Mouse (Mus musculus) forebrain, embryonic 13.5 days (tissue): Measurements from ENCODE around the gene Nts. TPM values are rescaled to one million over a fixed set of nuclear protein-coding genes. Genes with fewer than 3 reads are reported as not detected.
"Not testable (repeated sequence)": the region's sequence is repeated elsewhere in the genome, so short reads cannot be mapped to it uniquely, and the experiment has no call there.

Experiments used
- ATAC-seq: fragments of 200-750 bp; cut with Nextera tagmentation; 2 replicates; pipeline ENCODE4 v1.8.0; 2017
- H3K27ac ChIP-seq: fragments of 300-500 bp; sonication (generic); 2 replicates; pipeline ENCODE4 v1.5.1; 2015; ENCODE audit warnings: inconsistent platforms, mild to moderate bottlenecking, moderate library complexity
- H3K27me3 ChIP-seq: fragments of 300-500 bp; sonication (generic); 2 replicates; pipeline ENCODE4 v1.6.1; 2015; ENCODE audit warnings: mild to moderate bottlenecking, inconsistent platforms
- H3K36me3 ChIP-seq: fragments of 300-500 bp; sonication (generic); 2 replicates; pipeline ENCODE4 v1.6.1; 2015; ENCODE audit warnings: mild to moderate bottlenecking, inconsistent platforms; ENCODE audit not compliant: poor library complexity, severe bottlenecking
- H3K4me1 ChIP-seq: fragments of 300-500 bp; sonication (generic); 2 replicates; pipeline ENCODE4 v1.6.1; 2015; ENCODE audit warnings: inconsistent platforms
- H3K4me2 ChIP-seq: fragments of 300-500 bp; sonication (generic); 2 replicates; pipeline ENCODE4 v1.6.1; 2015; ENCODE audit warnings: inconsistent platforms, mild to moderate bottlenecking, moderate library complexity
- H3K4me3 ChIP-seq: fragments of 300-500 bp; sonication (generic); 2 replicates; pipeline ENCODE4 v1.5.1; 2015; ENCODE audit warnings: mild to moderate bottlenecking, inconsistent platforms
- H3K9ac ChIP-seq: fragments of 300-500 bp; sonication (generic); 2 replicates; pipeline ENCODE4 v1.6.1; 2015; ENCODE audit warnings: mild to moderate bottlenecking, inconsistent platforms
- H3K9me3 ChIP-seq: fragments of 300-500 bp; sonication (generic); replicated peaks from 2 replicates; pipeline ENCODE4 v1.6.1; 2016; ENCODE audit warnings: inconsistent platforms
- WGBS: fragments of 180-500 bp; shearing (Covaris S2); methylation state at CpG from one replicate; pipeline ENCODE4 v1.1.7; 2015; 5-methylcytosine and 5-hydroxymethylcytosine counted together
- polyA plus RNA-seq: library from polyadenylated mRNA; unstranded; fragments of >200 nt; fragmentation: Nextera tagmentation; extraction: Ambion mirVana; gene quantifications from 2 replicates; pipeline ENCODE4 v1.2.1, GENCODE M21; 2015

Gene Nts
- polyA plus RNA-seq, 1 experiment from 2014 or later, result 10.1 TPM

- H3K9me3 ChIP-seq, H3K9ac ChIP-seq, H3K27ac ChIP-seq, H3K4me3 ChIP-seq, H3K27me3 ChIP-seq, H3K36me3 ChIP-seq, H3K4me1 ChIP-seq: not testable (repeated sequence)
- WGBS, result 43% methylated on average over 6 of the region's 6 CpGs
- H3K4me2 ChIP-seq, result peak overlapping the region; percentile 38
- peak; percentile 30; the same call in 1 of the 2 replicates for ATAC-seq
These were observed 54.8 kb downstream of the Nts start for GRCm38 (mm10) chr10:102435467-102435866.

- peak; percentile 84 for ATAC-seq
- H3K4me1 ChIP-seq, H3K36me3 ChIP-seq, H3K27ac ChIP-seq, H3K4me2 ChIP-seq, H3K9me3 ChIP-seq, H3K4me3 ChIP-seq, H3K27me3 ChIP-seq, H3K9ac ChIP-seq: not testable (repeated sequence)
- 7% methylated on average over 7 of the region's 7 CpGs for WGBS
These were observed 55.2 kb downstream of the Nts start for GRCm38 (mm10) chr10:102435048-102435447.

Other genes starting within 250 kb of the Nts start
- gene Rassf9, start 21.7 kb upstream of the Nts start, polyA plus RNA-seq, result 1.2 and 1.4 TPM in 2 replicates